Mouse (Mus musculus) stomach, adult 2 months (tissue): Measurements from ENCODE around the gene Tmprss7. TPM values are rescaled to one million over a fixed set of nuclear protein-coding genes. Genes with fewer than 3 reads are reported as not detected.

Experiments used
- polyA plus RNA-seq: library from polyadenylated mRNA; depleted of rRNA; stranded (reverse); fragments of >200 nt; gene quantifications from 2 replicates; pipeline ENCODE4 v1.2.3, GENCODE M21; 2012; rRNA removed

Tmprss7 gene
- 0.15 TPM in 2 replicates for polyA plus RNA-seq

GRCm38 (mm10) chr16:45693558-45693957 is at the start of gene Tmprss7:
Tmprss7 (minus strand) TSS chr16:45693658.

GRCm38 (mm10) chr16:45742615-45743476 is 49.4 kb upstream of the Tmprss7 start, which contains the start of gene Abhd10:
Abhd10 (minus strand) TSS chr16:45742955.

GRCm38 (mm10) chr16:45724061-45724741 is 30.7 kb upstream of the Tmprss7 start, which contains the start of gene Tagln3:
Tagln3 (minus strand) TSS chr16:45724608.

GRCm38 (mm10) chr16:45653934-45654332 is 39.5 kb downstream of the Tmprss7 start, which contains the start of gene BC016579:
BC016579 (minus strand) TSS chr16:45654068.

GRCm38 (mm10) chr16:45610267-45610666 is 83.2 kb downstream of the Tmprss7 start, which contains the start of gene Gcsam:
Gcsam (plus strand) TSS chr16:45610380.

Other genes with a start within 250 kb of the Tmprss7 start
- 0.17 and 0.49 TPM in 2 replicates for gene Gm609, start 200.7 kb downstream of the Tmprss7 start, polyA plus RNA-seq
- not detected in 2 replicates for gene Gm17783, start 161.6 kb downstream of the Tmprss7 start, polyA plus RNA-seq
- not detected in 2 replicates for gene Slc9c1, start 158.3 kb downstream of the Tmprss7 start, polyA plus RNA-seq
- not detected in 2 replicates for gene Gcsam, start 83.3 kb downstream of the Tmprss7 start, polyA plus RNA-seq
- gene BC016579, start 39.6 kb downstream of the Tmprss7 start, polyA plus RNA-seq: 1.0 and 1.2 TPM in 2 replicates
- gene Tagln3, start 30.9 kb upstream of the Tmprss7 start, polyA plus RNA-seq: 0.45 and 0.49 TPM in 2 replicates
- gene Abhd10, start 49.3 kb upstream of the Tmprss7 start, polyA plus RNA-seq: 1.1 and 1.8 TPM in 2 replicates